Mouse (Mus musculus) lung, postnatal 4 days (tissue): ENCODE results near the gene Gk5.

Experiments used
- DNase-seq, 2 experiments: peaks; one replicate each; pipeline ENCODE4 v3.0.0; 2021

The Gk5 gene

DNA sequence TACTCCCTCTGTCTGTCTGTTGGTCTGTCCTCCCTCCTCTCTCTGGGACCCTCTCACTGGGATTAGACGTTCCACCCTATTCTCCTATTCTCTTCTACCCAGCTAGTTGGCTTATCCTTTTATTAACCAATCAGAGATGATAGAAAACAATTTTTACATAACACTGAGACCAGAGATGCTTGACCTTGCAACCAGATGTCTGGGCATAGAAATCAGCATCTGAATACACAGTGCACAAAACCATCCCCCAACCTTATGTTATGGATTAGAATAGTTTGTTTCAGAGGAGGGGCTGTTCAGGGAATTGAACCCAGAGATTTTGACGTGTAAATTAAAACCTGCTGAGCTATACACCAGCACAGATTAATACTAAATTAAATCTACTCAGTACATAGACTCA lies 111.1 kb downstream of the Gk5 start:
- no peak for DNase-seq
